Mouse (Mus musculus): Measurements from ENCODE around the gene Sin3a.

GRCm38 (mm10) chr9:57163137-57163536 is 91.3 kb downstream of the Sin3a start:
- TF ChIP-seq CTCF (IDR thresholded peaks at IDR 0.05; ENCODE audit: extremely low read depth, insufficient read depth, insufficient read length, insufficient replicate concordance) (no peak), POLR2A (IDR thresholded peaks at IDR 0.05; ENCODE audit: low read depth, low read length) (no peak)

Data from spleen, adult 2 months (tissue).